Mouse (Mus musculus) lung, postnatal 25 days (tissue): ENCODE results near the gene Rgs12.
A peak's percentile ranks its signal among the peaks of the same experiment; 100 is the strongest.

Experiments
- DNase-seq: peaks from one replicate; pipeline ENCODE4 v3.0.0; 2022; ENCODE audit warnings: low spot score

Rgs12 gene

GRCm38 (mm10) chr5:34981734-34982133 lies 32.5 kb downstream of the Rgs12 start:
- no peak for DNase-seq

- no peak for DNase-seq
Observed at GRCm38 (mm10) chr5:34984933-34985332, 35.7 kb downstream of the Rgs12 start.

- peak; percentile 79 for DNase-seq
Observed at GRCm38 (mm10) chr5:34985867-34986266, 36.6 kb downstream of the Rgs12 start.

- no peak for DNase-seq
Observed at GRCm38 (mm10) chr5:34987396-34987795, 38.2 kb downstream of the Rgs12 start.

GRCm38 (mm10) chr5:34988690-34989089 lies 39.4 kb downstream of the Rgs12 start:
- no peak for DNase-seq

- DNase-seq, result no peak
Observed at GRCm38 (mm10) chr5:34989321-34989772, 40.1 kb downstream of the Rgs12 start.

GRCm38 (mm10) chr5:34998754-34999153 lies 49.5 kb downstream of the Rgs12 start:
- no peak for DNase-seq

- no peak for DNase-seq
Observed at GRCm38 (mm10) chr5:34999281-34999680, 50.0 kb downstream of the Rgs12 start.

- DNase-seq, result no peak
Observed at GRCm38 (mm10) chr5:35000323-35000722, 51.1 kb downstream of the Rgs12 start.

GRCm38 (mm10) chr5:35001144-35001543 lies 51.9 kb downstream of the Rgs12 start:
- no peak for DNase-seq

- DNase-seq, result no peak
Observed at GRCm38 (mm10) chr5:35003611-35004162, 54.4 kb downstream of the Rgs12 start.

- no peak for DNase-seq
Observed at GRCm38 (mm10) chr5:35004769-35005168, 55.5 kb downstream of the Rgs12 start.

- DNase-seq, result no peak
Observed at GRCm38 (mm10) chr5:35005659-35006058, 56.4 kb downstream of the Rgs12 start.

- DNase-seq, result peak; percentile 48
Observed at GRCm38 (mm10) chr5:35006599-35006998, 57.4 kb downstream of the Rgs12 start.

GRCm38 (mm10) chr5:35009163-35009562 lies 59.9 kb downstream of the Rgs12 start:
- DNase-seq, result no peak

- DNase-seq, result no peak
Observed at GRCm38 (mm10) chr5:35010656-35011055, 61.4 kb downstream of the Rgs12 start.

GRCm38 (mm10) chr5:35011156-35011923 lies 62.1 kb downstream of the Rgs12 start:
- no peak for DNase-seq

- no peak for DNase-seq
Observed at GRCm38 (mm10) chr5:35014036-35014435, 64.8 kb downstream of the Rgs12 start.

- DNase-seq, result no peak
Observed at GRCm38 (mm10) chr5:35019673-35020300, 70.5 kb downstream of the Rgs12 start.

- peak; percentile 20 for DNase-seq
Observed at GRCm38 (mm10) chr5:35020410-35021241, 71.4 kb downstream of the Rgs12 start.

- DNase-seq, result peak; percentile 65
Observed at GRCm38 (mm10) chr5:35024975-35025374, 75.7 kb downstream of the Rgs12 start.

- DNase-seq, result no peak
Observed at GRCm38 (mm10) chr5:35029303-35029702, 80.1 kb downstream of the Rgs12 start.
